Mouse (Mus musculus): ENCODE data around the gene Rbfox3.
A peak's percentile ranks its signal among the peaks of the same experiment; 100 is the strongest.

Gene Rbfox3

DNA sequence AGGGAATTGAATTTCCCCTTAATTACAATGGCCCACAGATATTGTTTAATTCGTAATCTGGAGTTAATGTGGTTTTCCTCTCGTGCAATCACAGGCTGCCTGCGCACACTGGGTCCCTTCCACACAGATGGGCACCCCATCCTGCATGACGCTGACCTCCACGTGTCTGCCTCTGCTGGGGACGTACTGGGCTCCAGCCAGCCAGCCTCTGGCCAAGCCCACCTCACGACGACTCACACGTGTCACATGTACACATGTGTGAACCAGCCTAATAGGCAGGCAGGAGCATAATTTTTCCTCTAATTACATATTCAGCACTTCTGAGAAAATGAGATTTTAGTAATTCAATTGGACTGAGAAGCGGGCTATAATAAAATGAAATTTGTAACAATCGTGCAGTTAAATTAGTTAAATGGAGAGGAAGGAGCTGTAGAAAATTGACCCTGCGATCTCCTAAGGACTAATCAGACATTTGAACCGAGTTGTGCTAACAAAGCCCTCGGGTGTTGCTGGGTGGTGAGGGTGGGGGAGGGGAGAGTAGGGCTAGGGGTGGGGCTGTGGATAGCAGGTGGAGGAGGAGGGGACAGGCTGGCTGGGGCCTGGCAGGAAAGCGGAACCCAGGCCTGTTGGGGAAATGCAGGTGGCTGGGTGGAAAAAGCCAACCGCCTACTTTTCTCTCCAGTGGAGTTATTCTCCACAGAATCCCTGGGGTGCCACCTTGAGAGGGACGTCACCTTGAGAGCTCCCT is 360.4 kb downstream of the Rbfox3 start:
- DNase-seq (ENCODE audit: low spot score), result no peak

DNA sequence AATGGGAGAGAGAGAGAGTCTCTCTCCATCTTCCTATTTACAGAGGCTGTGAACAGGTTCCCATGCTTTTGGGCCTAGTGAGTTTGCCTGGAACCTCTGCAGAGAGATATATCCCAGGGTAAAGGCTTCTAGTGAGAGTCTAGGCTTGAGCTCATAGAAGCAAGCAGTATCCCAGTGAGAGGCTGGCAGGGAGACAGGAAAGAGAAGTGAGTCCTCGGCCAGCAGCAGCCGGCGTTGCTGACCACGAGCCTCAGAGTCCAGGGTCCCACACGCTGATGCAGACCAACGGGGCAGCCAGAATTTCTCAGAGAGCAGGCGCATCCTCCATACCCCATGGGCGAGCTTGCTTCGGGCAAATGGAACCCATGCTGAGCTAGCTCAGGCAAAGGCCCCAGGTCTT is 363.2 kb downstream of the Rbfox3 start:
- no peak for DNase-seq (ENCODE audit: low spot score)

DNA sequence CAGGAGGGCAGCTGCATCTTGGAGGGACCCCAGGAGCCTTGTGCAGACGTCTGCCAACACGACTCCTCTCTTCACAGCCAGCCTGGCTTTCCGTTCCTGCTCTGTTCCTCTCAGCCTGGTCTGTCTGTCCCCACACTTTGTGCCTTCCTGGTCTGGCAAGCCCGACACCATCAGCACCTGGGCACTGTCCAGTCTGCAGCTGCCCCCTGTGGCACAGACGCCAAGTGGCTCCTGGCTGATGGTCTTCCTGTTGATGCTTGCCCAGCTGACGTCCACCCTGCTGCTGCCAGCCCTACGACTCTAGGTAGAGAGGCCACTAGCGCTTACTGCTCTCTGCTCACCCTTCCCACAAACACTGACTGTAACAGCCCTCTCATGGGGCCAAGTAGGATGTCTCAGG is 365.1 kb downstream of the Rbfox3 start:
- DNase-seq (ENCODE audit: low spot score), result no peak

DNA sequence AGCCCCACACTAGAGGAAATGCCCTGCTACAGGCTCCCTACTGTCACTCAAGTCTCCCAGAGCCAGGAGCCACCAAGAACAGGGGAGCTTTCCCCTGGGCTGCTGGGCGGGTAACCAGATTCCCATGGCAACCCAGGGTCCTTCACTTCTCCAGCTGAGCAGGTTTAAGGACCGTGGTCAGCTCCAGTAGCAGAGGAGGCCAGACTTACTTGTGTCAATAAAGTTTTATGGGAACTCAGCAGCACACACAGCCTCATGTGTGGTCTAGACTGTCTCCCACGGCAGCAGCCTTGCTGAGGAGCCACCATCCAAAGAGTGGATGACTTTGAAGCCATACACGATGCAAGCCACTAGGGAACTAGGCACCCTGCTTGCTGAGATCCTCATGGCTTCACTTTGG is 365.7 kb downstream of the Rbfox3 start:
- peak; percentile 48 for DNase-seq (ENCODE audit: low spot score)

DNA sequence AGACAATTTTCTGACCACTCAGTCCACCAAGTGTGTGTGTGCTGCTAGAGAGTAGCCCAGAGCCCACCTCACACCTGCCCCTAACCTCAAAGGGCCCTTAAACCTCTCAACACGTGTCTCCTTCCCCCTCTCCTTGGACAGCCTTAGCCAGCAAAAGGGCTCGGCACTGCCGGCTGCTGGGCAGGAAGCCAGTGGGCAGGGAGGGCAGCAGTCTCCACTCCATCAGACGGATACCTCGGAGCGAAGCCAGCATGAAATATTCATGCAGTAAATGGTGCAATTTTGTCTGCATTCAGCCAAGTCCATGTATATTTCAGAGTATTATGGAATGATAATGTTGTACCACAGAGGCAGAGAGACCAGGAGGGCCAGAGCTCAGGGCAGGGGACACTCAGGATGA is 366.8 kb downstream of the Rbfox3 start:
- DNase-seq (ENCODE audit: low spot score), result no peak

DNA sequence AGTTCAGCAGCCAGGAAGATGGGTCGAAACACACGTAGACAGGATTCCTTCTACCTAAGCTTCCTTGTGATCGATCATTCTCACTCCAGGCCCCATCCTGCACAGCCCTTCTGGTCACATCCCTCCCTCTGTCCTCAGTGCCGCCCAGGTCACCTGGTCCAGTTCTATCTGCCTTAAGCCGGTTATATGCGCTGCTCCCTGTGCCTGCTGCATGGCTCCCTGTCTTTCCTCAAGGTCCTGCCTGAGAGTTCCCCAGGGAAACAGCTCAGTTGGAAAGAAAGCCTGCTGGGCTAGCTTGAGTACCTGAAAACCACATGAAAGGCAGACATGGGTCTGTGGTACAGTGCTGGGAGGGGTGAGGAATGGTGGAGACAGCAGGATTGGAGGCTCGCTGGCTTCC is 368.5 kb downstream of the Rbfox3 start:
- no peak for DNase-seq (ENCODE audit: low spot score)

DNA sequence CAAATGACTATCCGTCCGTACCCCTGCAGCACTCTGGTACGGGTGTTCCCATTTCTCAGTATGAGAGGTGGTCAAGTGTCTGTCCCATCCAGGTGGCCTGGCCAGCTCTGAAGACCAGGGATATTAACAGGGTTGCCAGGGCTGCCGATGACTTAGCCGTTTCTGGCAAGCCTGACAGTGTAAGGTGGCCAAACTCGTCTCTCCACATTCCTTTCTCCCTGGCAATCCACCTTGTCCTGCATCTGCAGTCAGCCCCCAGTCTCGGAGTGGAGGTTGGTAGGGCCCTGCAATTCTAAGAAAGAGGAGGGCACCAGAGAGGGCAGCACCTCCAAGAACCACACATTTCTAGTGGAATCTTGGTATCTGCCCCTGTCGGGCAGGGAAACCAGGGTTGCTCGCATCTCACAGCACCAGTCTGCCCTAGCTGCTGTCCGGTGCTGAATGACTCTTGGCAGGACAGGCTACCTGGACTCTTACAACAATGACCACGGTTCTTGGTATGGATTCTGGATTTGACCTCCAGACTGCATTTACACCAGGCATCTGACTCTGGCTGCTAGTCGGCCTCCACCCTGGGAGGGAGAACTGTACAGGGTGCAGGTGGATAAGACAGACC is 370.9 kb downstream of the Rbfox3 start:
- DNase-seq (ENCODE audit: low spot score), result peak; percentile 58

DNA sequence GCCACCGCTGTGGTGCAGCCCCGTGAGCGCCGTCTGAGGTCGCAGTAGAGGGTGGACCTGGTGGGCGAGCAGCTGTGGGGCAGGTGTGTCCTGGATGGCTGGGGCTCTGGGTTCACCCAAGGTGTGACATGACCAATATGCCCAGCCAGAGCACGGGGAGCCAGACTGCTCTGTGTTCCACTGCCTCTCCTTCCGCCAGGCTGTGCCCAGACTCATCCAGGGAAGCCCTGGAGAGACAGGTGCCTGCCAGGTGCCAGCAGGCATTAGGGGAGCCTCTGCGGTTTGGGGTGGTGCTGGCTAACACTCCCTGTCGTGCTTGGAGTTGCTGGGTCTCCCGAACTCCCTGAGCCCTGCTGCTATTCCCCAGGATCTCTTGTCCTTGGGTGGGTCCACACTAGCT is 373.4 kb downstream of the Rbfox3 start:
- DNase-seq (ENCODE audit: low spot score), result no peak

DNA sequence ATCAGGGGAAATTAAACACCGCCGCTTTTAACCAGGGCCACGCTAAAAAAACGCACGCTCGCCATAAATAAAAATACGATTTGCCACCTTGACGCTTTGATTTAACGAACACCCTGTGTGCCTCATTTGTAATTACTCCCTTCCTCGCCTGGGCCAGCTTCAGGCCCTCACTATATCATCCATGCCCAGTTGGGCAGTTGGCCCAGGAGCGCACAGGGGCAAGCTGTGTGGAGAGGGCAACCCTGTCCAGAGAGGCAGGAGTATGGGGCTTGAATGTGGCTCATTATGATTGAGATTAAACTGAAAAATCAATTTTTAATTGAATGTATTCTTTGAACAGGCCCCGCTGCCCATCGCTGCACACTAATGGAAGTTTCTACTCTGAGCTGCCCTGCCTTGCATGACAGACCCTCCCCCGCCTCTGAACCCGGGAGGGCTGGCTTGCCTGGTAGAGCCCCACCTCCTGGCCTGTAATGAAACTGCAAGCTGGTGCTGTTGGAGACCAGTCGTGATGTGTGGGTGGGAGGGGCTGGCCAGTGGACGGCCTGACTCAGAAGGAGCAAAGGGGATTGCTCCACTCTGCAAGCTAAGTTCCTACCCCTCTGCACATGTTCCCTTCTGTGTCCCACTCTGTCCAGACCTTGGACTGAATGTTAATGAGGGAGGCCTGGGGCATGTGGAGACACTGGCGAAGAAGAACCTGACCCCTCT is 376.9 kb downstream of the Rbfox3 start:
- peak; percentile 78 for DNase-seq (ENCODE audit: low spot score)

DNA sequence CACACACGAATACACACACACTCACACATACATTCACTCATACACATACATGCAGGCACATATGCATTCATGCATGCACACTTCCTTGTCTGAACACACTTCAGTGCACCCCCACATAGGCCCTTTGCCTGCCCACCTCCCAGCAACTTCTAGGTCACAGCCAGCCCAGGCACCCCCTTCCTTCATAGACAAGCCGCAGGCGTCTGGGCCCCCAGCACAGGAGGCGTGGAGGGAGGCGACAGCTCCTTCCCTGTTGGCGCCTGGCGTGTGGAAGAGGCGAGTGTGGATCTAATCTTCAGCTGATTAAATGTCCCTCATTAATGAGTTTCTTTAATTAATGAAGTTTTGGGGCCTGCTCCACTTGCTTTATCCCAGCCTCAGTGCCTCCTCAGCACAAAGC is 381.1 kb downstream of the Rbfox3 start:
- DNase-seq (ENCODE audit: low spot score), result no peak

DNA sequence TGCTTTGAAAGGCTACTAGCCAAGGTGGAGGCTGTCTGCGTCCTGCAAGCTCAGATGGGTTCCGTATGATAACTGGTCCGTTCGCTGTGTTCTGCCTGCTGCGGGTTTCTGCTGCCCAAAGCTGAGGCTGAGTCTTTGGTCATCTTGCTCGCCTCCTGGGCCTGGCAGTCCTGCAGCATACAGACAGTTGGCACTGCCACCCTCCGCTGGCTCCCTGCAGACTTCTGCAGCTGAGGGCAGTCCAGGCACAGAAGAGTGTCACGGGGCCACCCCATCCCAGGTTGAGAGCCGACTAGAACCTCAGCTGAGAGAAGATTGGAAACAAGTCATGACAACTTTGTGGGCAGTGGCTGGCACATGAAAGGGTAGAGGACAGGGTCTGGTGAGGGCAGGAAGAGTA is 382.6 kb downstream of the Rbfox3 start:
- DNase-seq (ENCODE audit: low spot score), result no peak

DNA sequence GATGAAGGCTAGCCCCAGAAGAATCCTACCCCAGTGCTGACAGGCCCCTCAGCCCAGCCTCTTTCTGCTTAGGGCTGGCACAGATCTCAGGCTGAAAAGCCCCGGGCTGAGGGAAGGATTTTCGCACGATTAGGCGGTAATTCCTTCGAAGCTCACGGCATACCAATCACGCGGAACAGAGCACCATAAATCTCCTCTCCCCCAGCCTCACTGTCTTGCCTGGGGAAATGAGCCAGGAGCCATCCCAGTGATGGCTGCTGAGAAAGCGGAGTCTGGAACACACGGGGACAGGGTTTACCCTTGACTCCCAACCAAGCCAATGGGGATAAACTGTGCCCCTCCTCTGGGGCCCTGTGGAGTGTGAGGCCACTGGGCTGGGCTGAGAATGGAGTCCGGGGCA is 386.3 kb downstream of the Rbfox3 start:
- DNase-seq (ENCODE audit: low spot score), result peak; percentile 34

DNA sequence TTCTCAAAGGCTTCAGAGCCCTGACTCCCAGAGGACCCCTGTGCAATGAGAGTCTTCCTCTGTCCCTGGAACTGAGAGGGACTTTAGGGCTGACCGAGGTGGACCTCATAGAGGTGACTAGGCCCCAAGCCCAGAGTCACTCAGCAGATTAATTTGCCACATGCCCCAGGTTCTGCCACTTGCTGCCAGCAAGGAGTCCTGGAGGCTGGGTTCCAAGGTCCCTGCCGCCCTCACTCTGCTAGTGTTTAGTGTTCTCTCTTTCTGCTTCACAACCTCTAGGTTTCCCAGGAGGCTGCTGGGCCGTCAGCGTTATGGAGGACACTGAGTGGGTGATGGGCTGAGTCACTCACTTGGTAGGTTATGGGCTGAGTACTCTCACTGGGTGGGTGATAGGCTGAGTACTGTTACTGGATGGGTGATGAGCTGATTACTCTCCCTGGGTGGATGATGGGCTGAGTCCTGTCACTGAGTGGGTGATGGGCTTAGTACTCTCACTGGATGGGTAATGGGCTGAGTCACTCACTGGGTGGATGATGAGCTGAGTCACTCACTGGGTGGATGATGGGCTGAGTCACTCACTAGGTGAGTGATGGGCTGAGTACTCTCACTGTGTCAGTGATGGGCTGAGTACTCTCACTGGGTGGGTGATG is 387.8 kb downstream of the Rbfox3 start:
- no peak for DNase-seq (ENCODE audit: low spot score)

DNA sequence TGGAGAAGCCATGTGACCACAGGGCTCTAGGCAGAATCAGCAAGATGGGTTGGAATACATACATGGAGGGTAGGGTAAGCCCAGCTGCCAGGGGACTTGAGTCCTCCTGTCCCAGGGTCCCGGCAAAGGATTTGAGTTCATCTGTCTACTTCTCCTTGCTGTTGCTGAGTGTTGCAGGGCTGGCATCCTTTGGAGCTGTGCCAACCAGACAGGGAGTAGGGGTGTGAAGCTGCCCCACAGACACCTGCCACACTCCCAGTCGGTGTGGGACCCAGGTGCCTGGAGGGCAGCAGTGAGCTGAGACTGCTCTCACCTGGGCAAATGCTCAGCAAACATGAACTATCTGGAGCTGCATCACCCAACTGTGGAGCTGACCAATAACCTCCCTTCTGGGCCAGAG is 390.5 kb downstream of the Rbfox3 start:
- no peak for DNase-seq (ENCODE audit: low spot score)

DNA sequence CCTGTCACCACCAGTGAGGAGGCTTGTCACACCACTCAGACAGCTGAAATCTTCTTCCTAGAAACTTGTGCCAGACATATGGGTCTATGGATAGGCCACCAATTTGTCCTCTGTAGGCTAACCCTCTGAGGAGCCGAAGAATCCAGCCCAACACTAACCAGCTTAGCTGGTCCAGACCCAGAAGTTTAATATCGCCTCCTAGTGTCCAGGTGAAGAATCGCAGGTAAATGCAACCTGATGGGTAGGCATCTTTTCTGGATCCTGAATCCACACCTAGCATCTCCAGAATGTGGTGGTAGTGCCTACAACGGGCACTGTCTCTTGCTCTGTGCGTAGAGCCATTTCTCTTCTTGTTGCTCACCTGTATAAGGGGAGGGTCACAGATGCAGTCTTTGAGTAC is 391.1 kb downstream of the Rbfox3 start:
- no peak for DNase-seq (ENCODE audit: low spot score)

DNA sequence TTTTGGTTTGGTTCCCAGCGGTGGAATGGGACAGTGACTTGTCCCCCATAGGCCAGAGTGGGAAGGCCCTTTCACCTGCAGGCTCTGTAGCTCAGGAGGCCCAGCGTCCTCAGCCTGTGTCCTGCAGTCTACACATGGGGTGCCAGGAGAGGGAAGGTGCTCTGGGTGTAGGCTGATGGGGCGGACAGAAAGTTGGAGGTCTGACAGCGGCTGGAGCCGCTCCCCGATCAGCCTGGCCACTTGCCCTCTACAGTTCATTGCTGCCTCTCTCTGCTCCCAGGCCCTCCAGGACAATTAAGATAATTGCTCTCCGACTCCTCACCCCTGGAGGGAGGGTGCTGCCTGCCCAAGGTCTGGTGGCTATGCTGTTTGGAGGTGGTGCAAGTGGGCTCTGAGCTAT is 392.7 kb downstream of the Rbfox3 start:
- DNase-seq (ENCODE audit: low spot score), result no peak

DNA sequence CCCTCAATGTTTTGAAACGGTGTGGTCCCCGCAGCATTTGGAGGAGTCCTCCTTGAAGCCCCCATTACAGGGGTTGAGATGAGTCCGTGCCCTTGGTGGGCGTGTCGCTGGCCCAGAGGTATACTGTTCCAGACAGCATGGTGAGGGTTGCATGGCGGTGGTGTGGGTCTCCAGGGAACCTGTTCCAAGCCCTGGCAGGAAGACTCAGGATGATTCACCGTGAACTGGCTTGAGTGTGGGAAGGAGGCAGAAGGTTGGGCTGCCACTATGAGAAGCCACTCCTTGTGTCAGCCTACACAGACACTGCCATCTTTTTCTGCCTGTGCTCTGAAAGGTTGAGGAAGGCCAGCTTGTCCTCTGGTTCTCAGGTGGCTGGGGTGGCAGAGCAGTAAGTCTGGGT is 393.5 kb downstream of the Rbfox3 start:
- no peak for DNase-seq (ENCODE audit: low spot score)

DNA sequence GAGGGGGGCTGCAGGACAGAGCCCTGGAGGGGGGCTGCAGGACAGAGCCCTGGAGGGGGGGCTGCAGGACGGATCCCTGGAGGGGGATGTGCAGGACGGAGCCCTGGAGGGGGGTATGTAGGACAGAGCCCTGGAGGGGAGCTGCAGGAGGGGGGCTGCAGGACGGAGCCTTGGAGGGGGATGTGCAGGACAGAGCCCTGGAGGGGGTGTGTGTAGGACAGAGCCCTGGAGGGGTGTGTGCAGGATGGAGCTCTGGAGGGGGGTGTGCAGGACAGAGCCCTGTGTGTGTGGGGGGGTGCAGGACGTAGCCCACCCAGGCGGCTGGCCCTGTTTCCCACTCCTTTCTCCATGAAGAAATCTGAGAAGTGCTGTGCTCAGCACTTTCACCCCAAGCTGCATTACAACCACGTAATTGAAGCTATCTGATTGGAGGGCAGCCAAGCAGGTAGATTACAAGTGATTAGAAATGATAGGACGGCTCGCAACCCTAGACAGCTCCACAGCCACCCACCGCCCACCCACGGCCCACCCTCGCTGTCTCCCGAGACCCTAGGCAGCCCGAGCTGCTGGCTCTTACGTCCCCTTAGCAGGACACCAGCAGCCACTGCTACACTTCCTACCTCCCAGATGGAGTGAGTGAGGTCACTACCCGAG is 399.0 kb downstream of the Rbfox3 start:
- no peak for DNase-seq (ENCODE audit: low spot score)

DNA sequence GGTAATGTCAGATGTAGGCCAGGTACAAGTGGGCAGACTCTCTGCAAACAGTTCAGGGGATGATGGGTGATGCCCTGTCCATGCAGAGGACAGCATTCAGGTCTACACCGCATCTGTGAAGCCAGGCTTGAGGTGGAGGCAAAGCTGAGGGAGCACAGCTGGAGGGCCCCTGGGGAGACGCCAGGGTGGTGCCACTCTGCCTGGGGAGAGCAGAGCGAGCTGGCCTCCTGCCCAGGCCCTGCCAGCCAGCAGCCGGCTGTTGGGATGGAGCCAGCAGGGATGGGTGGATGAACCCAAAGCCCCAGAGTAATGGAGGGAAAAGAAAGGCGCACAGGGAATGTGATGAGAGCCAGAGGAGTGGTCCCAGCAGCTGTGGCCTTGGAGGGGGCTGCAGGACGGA is 399.5 kb downstream of the Rbfox3 start:
- no peak for DNase-seq (ENCODE audit: low spot score)

DNA sequence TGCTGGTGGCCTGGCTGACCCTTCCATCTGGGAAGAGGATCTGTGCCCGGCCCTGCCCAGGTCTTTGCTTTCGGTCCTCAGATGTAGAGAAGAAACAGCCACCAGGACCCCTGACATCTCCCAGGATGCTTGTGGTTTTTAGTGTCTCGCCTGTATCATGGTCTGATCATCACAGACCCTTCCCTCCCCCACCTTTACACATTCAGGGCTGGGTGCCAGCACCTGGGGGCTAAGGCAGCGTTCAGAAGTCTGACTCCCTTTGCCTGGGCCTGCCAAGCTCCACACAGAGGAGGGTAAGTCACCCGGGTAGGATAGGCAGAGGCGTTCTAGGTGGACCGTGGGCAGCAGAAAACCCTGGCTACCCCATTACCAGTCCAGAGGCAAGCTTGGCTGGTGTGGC is 403.1 kb downstream of the Rbfox3 start:
- DNase-seq (ENCODE audit: low spot score), result no peak

DNA sequence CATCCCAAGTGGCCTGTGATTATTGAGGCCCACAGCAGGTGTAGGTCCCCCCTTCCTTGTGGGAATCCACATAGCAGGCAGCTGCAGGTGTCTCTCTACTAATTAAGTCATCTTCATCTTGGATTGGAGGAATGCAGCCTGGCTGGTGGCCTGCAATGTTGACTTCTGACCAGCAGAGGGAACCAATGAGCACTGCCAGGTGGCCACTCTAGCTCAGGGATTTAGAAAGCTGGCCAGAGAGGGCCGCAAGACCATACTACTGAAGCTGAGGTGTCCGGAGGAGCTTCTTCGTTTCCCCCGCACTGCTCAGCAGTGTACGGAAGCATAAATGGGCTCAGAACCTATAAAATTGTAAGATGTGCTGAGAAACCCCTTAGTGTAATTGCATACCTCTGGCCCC is 403.5 kb downstream of the Rbfox3 start:
- DNase-seq (ENCODE audit: low spot score), result peak; percentile 85

DNA sequence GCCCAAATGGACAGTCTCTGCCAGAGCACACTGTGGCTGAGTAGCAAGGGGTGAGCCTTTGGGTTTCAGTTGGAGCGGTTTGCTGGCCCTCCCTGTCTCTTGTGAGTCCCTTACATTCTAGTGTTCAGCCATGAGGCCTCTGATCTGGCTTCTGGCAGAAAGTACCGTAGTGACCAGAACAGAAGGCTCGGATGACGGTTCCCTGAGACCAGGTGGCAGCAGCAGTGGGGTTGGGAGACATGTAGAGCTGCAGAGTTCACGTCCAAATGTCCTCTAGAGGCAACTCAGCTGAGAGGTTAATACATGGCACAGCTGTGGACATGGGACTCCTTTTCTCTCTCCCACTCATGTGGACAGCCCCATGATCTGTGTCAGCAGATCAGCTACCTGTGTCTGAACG is 404.3 kb downstream of the Rbfox3 start:
- DNase-seq (ENCODE audit: low spot score), result no peak

DNA sequence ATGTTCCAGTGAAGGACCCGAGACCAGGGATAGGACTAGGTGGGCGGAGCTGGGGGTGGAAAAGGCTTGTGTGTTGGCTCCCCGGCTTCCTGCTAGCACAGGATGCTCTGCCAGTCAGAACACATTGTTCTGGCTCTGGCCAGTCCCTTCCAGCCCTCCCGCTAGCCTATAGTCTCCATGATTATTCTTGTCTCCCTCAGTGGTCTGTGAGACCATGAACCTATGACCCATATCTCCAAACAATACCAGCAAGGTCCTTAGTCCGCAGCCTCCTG is 407.3 kb downstream of the Rbfox3 start:
- no peak for DNase-seq (ENCODE audit: low spot score)
